Mouse (Mus musculus): ENCODE measurements around the gene C1qtnf2. TPM values are rescaled to one million over a fixed set of nuclear protein-coding genes. Genes with fewer than 3 reads are reported as not detected.

The C1qtnf2 gene
- polyA plus RNA-seq, 1 experiment from 2014 or later: 1.7 TPM

DNA sequence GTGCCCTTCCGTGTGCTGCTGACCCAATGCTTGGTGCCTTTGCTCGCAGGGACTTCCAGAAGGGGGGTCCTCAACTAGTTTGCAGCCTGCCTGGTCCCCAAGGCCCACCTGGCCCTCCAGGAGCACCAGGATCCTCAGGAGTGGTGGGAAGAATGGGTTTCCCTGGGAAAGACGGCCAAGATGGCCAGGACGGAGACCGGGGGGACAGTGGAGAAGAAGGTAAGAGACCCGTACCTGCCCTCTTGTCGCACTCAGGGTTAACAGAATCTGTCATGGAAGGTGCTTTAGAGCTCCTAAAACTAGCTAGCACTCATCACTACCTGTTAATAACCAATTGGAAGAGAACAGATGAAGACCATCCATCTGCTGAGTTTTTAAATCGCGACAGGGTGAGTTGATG, 11.8 kb downstream of the C1qtnf2 start:
- Histone ChIP-seq H3K9ac (no peak overlapping the region), H3K4me1 (peaks cover 10% of the 10 kb centered on the region), H3K27me3 (0 out of 2 replicates have a peak, but pooled peaks cover 4% of the 10 kb centered on the region), H3K9me3 (no peaks in the 10 kb centered on the region), H3K4me2 (no peak overlapping the region), H3K36me3 (replicated peaks) (no peaks in the 10 kb centered on the region), H3K27ac (no peak overlapping the region), H3K4me3 (replicated peaks) (no peak overlapping the region)
- no peak for ATAC-seq (ENCODE audit: low FRiP score)
- 93% methylated on average over 9 of the region's 9 CpGs for WGBS

DNA sequence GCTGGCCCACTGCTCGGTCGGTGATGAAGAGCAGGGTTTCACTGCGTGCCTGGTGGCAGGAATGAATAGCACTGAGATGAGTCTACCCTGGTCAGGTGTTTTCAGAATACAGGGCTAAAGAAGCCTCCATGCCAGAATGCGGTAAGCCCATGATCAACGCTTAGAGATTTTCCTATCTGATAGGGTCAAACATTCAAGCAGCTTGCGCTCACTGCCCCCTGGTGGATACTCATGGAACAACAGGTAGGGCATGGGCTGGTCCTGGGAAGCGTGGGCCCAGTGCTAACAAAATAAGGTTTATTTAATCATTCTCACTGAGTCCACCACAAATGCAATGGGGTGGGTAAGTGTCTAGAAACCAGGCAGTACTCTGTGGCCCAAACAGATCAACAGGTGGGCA, 18.6 kb downstream of the C1qtnf2 start:
- Histone ChIP-seq H3K9ac (no peak overlapping the region), H3K4me2 (no peak overlapping the region), H3K4me3 (replicated peaks) (no peak overlapping the region), H3K36me3 (replicated peaks) (no peaks in the 10 kb centered on the region), H3K9me3 (no peaks in the 10 kb centered on the region), H3K27me3 (no peaks in the 10 kb centered on the region), H3K27ac (no peak overlapping the region), H3K4me1 (peaks cover 3% of the 10 kb centered on the region; the same call in 1 of the 2 replicates)
- 34% methylated on average over 7 of the region's 7 CpGs for WGBS
- ATAC-seq (ENCODE audit: low FRiP score): peak; percentile 22; the same call in 1 of the 2 replicates

DNA sequence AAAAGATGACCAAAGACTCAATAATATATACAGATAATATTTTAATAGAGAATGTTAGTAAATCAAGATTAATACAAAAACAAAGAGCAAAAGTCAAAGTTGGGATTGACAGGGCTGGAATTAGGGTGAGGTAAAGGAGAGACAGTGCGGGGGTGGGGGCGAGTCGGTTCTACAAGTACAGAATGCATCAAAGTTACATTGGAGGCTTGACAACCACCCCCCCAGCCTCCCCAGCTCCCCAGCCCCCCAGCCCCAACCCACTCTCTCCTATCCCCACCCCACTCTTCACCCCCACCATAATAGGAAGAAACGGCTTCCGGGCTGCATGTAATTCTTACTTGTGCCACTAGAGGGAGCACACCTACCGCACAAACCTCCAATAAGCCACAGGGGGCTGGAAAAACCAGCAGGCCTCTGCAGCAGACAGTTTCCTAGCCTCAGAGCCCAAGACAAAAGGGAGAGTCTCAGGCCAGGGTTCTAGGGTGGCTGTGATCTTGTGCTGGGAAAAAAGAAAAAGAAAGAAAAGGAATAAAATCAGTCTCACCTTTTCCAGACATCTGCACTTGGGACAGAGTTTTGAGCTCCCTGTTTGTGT, 19.8 kb downstream of the C1qtnf2 start:
- H3K9ac ChIP-seq: no peak overlapping the region
- no peaks in the 10 kb centered on the region for H3K36me3 ChIP-seq (replicated peaks)
- H3K4me3 ChIP-seq (replicated peaks): no peak overlapping the region
- H3K27ac ChIP-seq: no peak overlapping the region
- no peak overlapping the region for H3K4me2 ChIP-seq
- WGBS: 24% methylated on average over 6 of the region's 6 CpGs
- H3K9me3 ChIP-seq: no peaks in the 10 kb centered on the region
- ATAC-seq (ENCODE audit: low FRiP score): peak; percentile 89
- no peaks in the 10 kb centered on the region for H3K27me3 ChIP-seq
- H3K4me1 ChIP-seq: peaks cover 3% of the 10 kb centered on the region; the same call in 1 of the 2 replicates

DNA sequence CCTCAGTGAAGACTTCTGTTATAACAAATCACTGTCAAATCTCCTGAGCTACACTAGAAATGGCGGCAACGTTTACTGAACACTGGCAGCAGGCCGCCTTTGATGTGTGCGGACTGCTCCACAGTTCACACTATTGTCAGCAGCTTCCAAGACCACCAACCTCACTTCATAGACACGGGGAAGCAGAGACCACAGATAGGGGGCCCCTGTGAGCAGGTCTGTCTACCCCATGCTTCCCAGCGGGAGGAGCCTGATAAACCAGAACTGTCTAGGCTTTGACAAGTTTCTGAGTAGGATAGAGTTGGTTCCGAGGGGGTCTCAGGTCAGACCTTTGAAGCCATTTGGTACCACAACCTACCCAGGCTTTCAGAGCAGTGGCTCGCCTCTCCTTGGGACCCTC, 21.0 kb downstream of the C1qtnf2 start:
- Histone ChIP-seq H3K36me3 (replicated peaks) (no peaks in the 10 kb centered on the region), H3K9ac (no peak overlapping the region), H3K4me2 (no peak overlapping the region), H3K27ac (no peak overlapping the region), H3K27me3 (no peaks in the 10 kb centered on the region), H3K4me3 (replicated peaks) (no peak overlapping the region), H3K4me1 (peaks cover 3% of the 10 kb centered on the region; the same call in 1 of the 2 replicates), H3K9me3 (no peaks in the 10 kb centered on the region)
- WGBS: 47% methylated on average over 8 of the region's 8 CpGs
- ATAC-seq (ENCODE audit: low FRiP score): no peak

DNA sequence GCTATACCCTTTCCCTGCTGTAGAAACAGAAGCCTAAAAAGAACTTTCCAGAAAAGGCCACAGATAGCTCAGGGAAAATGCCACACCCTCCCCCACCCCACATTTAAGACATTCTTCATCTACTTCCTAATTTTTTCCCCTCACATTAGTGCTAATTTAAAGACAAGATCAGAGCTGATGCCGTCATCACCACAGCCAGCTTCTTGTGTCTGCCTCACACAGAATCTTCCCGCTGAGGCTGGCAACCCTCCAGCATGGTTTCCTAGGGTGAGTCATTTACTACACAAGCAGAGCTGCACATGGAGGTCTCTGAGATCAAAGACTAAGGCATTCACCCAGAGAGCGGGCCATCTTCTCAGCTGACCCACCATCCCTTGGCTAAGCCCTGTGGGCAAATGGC, 21.5 kb downstream of the C1qtnf2 start:
- Histone ChIP-seq H3K27ac (no peak overlapping the region), H3K4me1 (peaks cover 3% of the 10 kb centered on the region; the same call in 1 of the 2 replicates), H3K27me3 (no peaks in the 10 kb centered on the region), H3K9me3 (no peaks in the 10 kb centered on the region), H3K9ac (no peak overlapping the region), H3K36me3 (replicated peaks) (no peaks in the 10 kb centered on the region), H3K4me2 (no peak overlapping the region), H3K4me3 (replicated peaks) (no peak overlapping the region)
- ATAC-seq (ENCODE audit: low FRiP score): no peak
- 69% methylated on average over 3 of the region's 3 CpGs for WGBS

DNA sequence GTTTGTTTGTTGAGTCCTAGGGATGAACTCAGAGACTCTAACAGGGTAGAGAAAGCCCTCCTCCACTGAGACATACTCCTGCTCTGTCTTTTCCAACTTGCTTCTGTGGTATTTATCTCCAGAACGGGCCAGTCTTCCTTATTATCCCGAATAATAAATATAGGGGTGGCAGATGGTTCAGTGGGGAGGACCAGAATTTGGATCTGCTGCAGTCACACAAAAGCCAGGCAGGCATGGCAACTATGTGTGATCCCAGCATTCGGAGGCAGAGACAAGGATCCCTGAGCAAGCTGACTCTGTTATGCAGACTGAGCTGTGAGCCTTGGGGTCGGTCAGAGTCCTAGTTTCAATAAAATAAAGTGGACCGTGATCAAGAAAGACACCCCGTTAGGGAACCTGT, 27.2 kb downstream of the C1qtnf2 start:
- H3K9me3 ChIP-seq: no peaks in the 10 kb centered on the region
- no peak overlapping the region for H3K4me2 ChIP-seq
- H3K36me3 ChIP-seq (replicated peaks): no peaks in the 10 kb centered on the region
- ATAC-seq (ENCODE audit: low FRiP score): no peak
- WGBS: 86% methylated on average over 6 of the region's 6 CpGs
- no peaks in the 10 kb centered on the region for H3K27me3 ChIP-seq
- no peak overlapping the region for H3K4me3 ChIP-seq (replicated peaks)
- no peaks in the 10 kb centered on the region for H3K4me1 ChIP-seq
- no peak overlapping the region for H3K9ac ChIP-seq
- H3K27ac ChIP-seq: no peak overlapping the region

DNA sequence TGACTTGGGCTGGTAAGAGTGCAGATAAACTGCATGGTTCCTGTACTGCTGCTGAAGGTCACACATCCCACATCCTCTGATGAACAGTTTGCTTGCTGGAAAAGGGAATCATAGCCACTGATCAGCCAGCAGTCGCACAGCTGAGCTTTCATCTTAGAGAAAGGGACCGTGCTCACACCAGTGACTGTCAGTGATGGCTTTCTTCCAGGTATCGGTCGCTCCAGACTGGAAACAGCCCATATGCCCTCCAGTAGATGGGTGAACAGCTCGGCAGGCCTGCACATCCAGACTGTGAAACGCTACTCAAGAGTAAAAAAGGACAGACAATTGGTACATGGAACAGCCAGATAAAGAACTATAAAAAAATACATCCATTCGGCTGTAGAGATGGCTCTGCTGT, 31.1 kb downstream of the C1qtnf2 start:
- no peaks in the 10 kb centered on the region for H3K27me3 ChIP-seq
- no peak overlapping the region for H3K4me3 ChIP-seq (replicated peaks)
- WGBS: 90% methylated on average over 7 of the region's 7 CpGs
- ATAC-seq (ENCODE audit: low FRiP score): no peak
- no peaks in the 10 kb centered on the region for H3K4me1 ChIP-seq
- H3K36me3 ChIP-seq (replicated peaks): no peaks in the 10 kb centered on the region
- H3K27ac ChIP-seq: no peak overlapping the region
- H3K9ac ChIP-seq: no peak overlapping the region
- H3K9me3 ChIP-seq: no peaks in the 10 kb centered on the region
- no peak overlapping the region for H3K4me2 ChIP-seq

DNA sequence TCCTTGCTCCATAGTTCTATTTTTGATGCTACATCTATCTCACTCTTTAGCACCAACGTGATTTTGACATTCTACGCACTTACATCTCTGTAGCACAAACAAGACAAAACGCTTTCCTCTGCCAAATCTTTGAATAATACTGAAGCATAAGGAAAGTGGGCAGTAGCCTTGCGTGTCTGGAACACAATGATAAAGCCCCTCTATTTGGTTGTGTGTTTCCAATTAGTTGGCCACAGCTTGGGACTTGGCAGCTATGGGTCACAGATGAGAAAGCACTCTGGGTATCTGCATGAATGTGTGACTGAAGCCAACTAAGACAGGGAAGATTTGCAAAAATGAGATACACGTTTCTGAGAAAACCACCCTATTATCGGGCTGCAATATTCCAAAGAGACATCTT, 33.9 kb downstream of the C1qtnf2 start:
- no peak for ATAC-seq (ENCODE audit: low FRiP score)
- WGBS: 88% methylated on average over 6 of the region's 6 CpGs
- Histone ChIP-seq H3K4me3 (replicated peaks) (no peak overlapping the region), H3K9ac (no peak overlapping the region), H3K4me1 (no peaks in the 10 kb centered on the region), H3K27me3 (no peaks in the 10 kb centered on the region), H3K36me3 (replicated peaks) (no peaks in the 10 kb centered on the region), H3K9me3 (no peaks in the 10 kb centered on the region), H3K27ac (no peak overlapping the region), H3K4me2 (no peak overlapping the region)

DNA sequence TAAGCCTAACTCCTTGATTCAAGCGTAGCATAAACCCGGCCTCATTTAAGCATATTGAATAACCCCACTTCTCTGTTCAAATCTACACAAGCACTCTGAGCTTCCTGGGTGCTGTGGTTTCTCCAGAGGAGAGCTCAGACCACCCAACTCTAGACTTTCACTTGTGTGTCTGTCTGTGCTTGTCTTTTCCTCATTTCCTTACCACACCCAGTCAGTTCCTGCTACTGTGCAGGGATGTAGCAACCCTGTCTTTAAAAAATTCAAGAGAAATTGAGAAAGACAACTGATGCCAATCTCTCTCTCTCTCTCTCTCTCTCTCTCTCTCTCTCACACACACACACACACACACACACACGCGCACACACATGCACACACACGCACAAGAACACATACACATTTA, 35.8 kb downstream of the C1qtnf2 start:
- no peak overlapping the region for H3K4me2 ChIP-seq
- H3K27ac ChIP-seq: no peak overlapping the region
- H3K9ac ChIP-seq: no peak overlapping the region
- no peaks in the 10 kb centered on the region for H3K36me3 ChIP-seq (replicated peaks)
- H3K27me3 ChIP-seq: no peaks in the 10 kb centered on the region
- no peak for ATAC-seq (ENCODE audit: low FRiP score)
- H3K4me3 ChIP-seq (replicated peaks): no peak overlapping the region
- WGBS: 89% methylated on average over 5 of the region's 5 CpGs
- no peaks in the 10 kb centered on the region for H3K4me1 ChIP-seq
- no peaks in the 10 kb centered on the region for H3K9me3 ChIP-seq

DNA sequence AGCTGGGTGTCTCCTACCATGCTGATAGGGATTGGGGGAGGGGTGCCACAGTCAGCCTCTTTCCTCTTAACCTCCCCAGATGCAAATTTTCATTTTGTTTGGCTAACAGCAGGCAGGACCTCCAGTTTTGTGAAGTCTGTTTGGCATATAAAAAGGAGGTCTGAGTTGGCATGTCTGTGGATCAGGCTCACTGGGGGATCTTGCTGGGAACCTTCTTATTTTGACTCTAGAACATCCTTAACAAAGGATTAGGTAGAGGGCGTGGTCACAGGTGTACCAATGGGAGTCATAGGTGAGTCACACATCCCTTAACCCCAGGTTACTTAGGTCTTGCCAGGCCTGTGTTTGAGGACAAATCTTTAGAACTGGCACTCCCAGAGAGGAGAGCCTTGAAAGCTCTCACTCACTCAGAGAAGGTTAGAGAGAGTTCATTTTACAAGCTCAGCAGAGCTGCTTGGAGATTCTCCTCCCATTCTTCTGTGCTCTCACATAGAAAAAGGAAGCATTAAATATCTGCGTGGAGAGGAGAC, 38.6 kb downstream of the C1qtnf2 start:
- no peak overlapping the region for H3K4me2 ChIP-seq
- no peak overlapping the region for H3K27ac ChIP-seq
- 78% methylated on average over 2 of the region's 2 CpGs for WGBS
- H3K36me3 ChIP-seq (replicated peaks): no peaks in the 10 kb centered on the region
- H3K4me3 ChIP-seq (replicated peaks): no peak overlapping the region
- no peak for ATAC-seq (ENCODE audit: low FRiP score)
- no peaks in the 10 kb centered on the region for H3K4me1 ChIP-seq
- H3K9ac ChIP-seq: no peak overlapping the region
- no peaks in the 10 kb centered on the region for H3K9me3 ChIP-seq
- no peaks in the 10 kb centered on the region for H3K27me3 ChIP-seq

DNA sequence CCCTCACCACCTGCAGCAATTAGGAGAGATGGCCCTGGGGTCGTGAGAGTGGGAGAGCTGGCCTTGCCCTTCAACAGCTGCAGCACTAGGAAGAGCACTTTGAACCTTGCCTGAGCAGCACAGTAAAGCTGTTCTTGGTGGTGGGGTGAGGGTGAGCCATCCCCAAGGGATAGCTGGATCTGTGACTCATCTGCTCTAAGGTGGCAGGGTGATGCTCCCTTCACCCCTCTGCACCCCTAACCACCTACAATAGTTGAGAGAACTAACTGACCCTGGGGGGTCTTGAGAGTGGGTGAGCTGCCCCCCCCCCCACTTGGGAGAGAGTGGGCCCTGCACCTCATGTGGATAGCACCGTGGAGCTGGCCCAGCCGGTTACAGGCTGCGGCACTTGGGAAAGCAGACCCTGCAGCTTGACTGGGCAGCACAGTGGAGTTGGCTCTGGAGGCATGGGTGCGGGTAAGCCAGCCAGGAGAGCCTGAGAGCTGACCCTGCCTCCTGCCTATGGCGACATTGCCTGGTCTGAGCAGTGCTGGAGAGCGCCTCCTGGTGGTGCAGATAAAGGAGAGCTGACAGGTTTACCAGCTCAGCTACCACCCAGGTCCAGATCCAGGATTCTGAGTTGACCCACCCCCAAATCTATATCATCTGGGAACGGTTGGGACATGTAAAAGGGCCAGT, 42.4 kb downstream of the C1qtnf2 start:
- WGBS: 38% methylated on average over 8 of the region's 8 CpGs
- Histone ChIP-seq H3K27me3 (no peaks in the 10 kb centered on the region), H3K4me2 (no peak overlapping the region), H3K9ac (no peak overlapping the region), H3K27ac (no peak overlapping the region), H3K36me3 (replicated peaks) (no peaks in the 10 kb centered on the region), H3K4me1 (no peaks in the 10 kb centered on the region), H3K4me3 (replicated peaks) (no peak overlapping the region), H3K9me3 (no peaks in the 10 kb centered on the region)
- ATAC-seq (ENCODE audit: low FRiP score): peak; percentile 69; the same call in 1 of the 2 replicates

DNA sequence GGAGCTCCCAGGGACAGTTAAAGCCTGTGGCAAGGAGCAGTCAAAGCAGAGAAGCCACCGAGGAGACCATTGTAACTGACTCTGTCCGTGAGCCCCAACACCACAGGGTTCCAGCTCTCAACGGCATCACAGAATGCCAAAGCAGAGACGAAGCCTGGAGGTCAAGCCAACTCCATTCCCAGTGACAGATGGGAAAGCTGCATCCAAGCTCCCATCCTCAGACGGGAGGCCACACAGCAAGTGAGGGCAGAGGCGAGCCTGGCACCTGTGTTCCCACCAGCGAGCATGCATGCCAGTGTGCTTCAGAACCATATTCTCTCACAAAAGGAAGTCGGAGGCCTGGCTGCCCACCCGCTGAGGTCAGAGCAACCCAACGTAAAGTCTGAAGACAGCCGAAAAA, 43.6 kb downstream of the C1qtnf2 start:
- H3K9ac ChIP-seq: no peak overlapping the region
- H3K9me3 ChIP-seq: no peaks in the 10 kb centered on the region
- H3K4me1 ChIP-seq: no peaks in the 10 kb centered on the region
- no peak overlapping the region for H3K27ac ChIP-seq
- no peak overlapping the region for H3K4me3 ChIP-seq (replicated peaks)
- 83% methylated on average over 11 of the region's 11 CpGs for WGBS
- no peak for ATAC-seq (ENCODE audit: low FRiP score)
- H3K4me2 ChIP-seq: no peak overlapping the region
- H3K36me3 ChIP-seq (replicated peaks): no peaks in the 10 kb centered on the region
- H3K27me3 ChIP-seq: no peaks in the 10 kb centered on the region

DNA sequence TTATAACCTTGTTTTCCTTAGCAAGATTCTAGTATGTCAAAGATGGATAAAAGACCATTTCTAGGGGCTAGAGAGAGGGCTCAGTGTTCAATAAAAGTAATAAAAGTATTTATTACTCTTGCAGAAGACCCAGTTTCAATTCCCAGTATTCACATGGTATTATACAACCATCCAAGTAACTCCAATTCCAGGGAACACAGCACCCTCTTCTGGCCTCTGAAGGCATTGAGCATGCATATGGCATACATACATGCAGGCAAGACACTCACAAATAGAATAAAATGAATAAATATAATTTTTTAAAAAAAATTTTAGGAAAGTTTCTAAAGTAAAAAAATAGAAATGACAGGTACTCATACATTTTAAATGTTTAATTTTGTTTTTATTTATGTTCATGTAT, 44.0 kb downstream of the C1qtnf2 start:
- no peak overlapping the region for H3K4me3 ChIP-seq (replicated peaks)
- H3K27me3 ChIP-seq: 0 out of 2 replicates have a peak, but pooled peaks cover under 1% of the 10 kb centered on the region
- no peak for ATAC-seq (ENCODE audit: low FRiP score)
- no peak overlapping the region for H3K4me2 ChIP-seq
- no peaks in the 10 kb centered on the region for H3K9me3 ChIP-seq
- H3K4me1 ChIP-seq: no peaks in the 10 kb centered on the region
- H3K9ac ChIP-seq: no peak overlapping the region
- no peak overlapping the region for H3K27ac ChIP-seq
- H3K36me3 ChIP-seq (replicated peaks): no peaks in the 10 kb centered on the region
